Mouse (Mus musculus) stomach, postnatal 0 days (tissue): Measurements from ENCODE around the gene Castor2. TPM values are rescaled to one million over a fixed set of nuclear protein-coding genes. Genes with fewer than 3 reads are reported as not detected.

Source experiments
- ATAC-seq: fragments of 200-750 bp; cut with Nextera tagmentation; 2 replicates; pipeline ENCODE4 v1.8.0; 2017; ENCODE audit not compliant: low FRiP score, low TSS enrichment
- DNase-seq: peaks from one replicate; pipeline ENCODE4 v3.0.0-alpha.2; 2016; ENCODE audit warnings: low spot score
- H3K27ac ChIP-seq: fragments of 300-500 bp; sonication (generic); replicated peaks from 2 replicates; pipeline ENCODE4 v1.5.1; 2014; ENCODE audit warnings: mild to moderate bottlenecking, control low read depth
- H3K27me3 ChIP-seq: fragments of 300-500 bp; sonication (generic); 2 replicates; pipeline ENCODE4 v1.6.1; 2014; ENCODE audit warnings: low read length; ENCODE audit not compliant: control insufficient read depth, insufficient read depth
- H3K36me3 ChIP-seq: fragments of 300-500 bp; sonication (generic); 2 replicates; pipeline ENCODE4 v1.6.1; 2014; ENCODE audit warnings: low read length, mixed read lengths; ENCODE audit not compliant: control insufficient read depth, insufficient read depth
- H3K4me1 ChIP-seq: fragments of 300-500 bp; sonication (generic); replicated peaks from 2 replicates; pipeline ENCODE4 v1.6.1; 2014; ENCODE audit warnings: antibody characterized with exemption; ENCODE audit not compliant: control insufficient read depth, insufficient read depth
- H3K4me2 ChIP-seq: fragments of 300-500 bp; sonication (generic); replicated peaks from 2 replicates; pipeline ENCODE4 v1.6.1; 2014; ENCODE audit warnings: low read depth, mild to moderate bottlenecking, control low read depth, moderate library complexity
- H3K4me3 ChIP-seq: fragments of 300-500 bp; sonication (generic); 2 replicates; pipeline ENCODE4 v1.5.1; 2014; ENCODE audit warnings: low read depth, low read length, control low read depth
- H3K9ac ChIP-seq: fragments of 300-500 bp; sonication (generic); 2 replicates; pipeline ENCODE4 v1.6.1; 2014; ENCODE audit warnings: mild to moderate bottlenecking, low read length, control low read depth, mixed read lengths
- H3K9me3 ChIP-seq: fragments of 300-500 bp; sonication (generic); 2 replicates; pipeline ENCODE4 v1.6.1; 2016; ENCODE audit warnings: low read length; ENCODE audit not compliant: control insufficient read depth
- CTCF ChIP-seq: IDR thresholded peaks from 2 replicates; pipeline ENCODE4 v1.5.1; 2016; ENCODE audit warnings: antibody characterized with exemption, low read depth, mild to moderate bottlenecking, moderate library complexity
- EP300 ChIP-seq: optimal IDR thresholded peaks from 2 replicates; pipeline ENCODE3; 2016; ENCODE audit warnings: antibody characterized with exemption
- WGBS: fragments of 180-500 bp; shearing (Covaris S2); extraction: QIAGEN DNeasy Blood & Tissue Kit; methylation state at CpG from one replicate; pipeline ENCODE4 v1.1.7; 2014; 5-methylcytosine and 5-hydroxymethylcytosine counted together
- polyA plus RNA-seq: library from polyadenylated mRNA; unstranded; fragments of >200 nt; fragmentation: Nextera tagmentation; extraction: Ambion mirVana; gene quantifications from 2 replicates; pipeline ENCODE4 v1.2.1, GENCODE M21; 2015

The Castor2 gene
- polyA plus RNA-seq, 1 experiment from 2014 or later = 3.8 TPM

DNA sequence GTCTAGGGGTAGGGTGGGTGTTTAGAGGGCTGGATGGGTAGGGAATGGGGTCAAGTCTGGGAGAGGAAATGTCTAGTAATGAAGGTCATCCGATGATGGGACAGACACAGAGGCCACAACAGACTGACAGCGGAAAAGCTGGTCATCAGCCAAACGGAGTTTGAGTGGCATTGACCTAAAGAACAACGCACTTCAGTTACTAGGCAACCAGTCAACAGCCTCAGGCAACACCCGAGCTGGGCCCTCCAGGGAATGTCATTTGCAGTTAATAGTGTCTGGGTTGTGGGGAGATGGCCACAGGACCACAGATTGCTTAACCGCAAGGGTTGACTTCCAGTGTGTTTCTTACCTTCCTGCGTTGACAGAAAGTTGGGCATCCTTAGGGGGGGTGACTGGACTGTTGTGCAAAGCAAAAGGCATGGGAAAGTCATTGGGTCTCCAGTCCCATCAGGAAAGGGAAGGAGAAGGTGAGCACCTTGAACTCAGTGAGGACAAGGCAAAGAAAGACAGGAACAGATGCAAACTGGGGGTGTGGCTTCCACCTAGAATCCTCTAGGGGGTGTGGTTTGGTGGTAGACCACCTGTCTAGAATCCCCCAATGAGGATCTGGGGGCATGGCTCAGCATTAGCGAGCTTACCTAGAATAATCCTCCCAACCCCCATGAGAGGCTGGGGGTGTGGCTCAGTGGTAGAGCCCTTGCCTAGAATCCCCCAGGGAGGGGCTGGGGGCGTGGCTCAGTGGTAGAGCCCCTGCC is 21.8 kb downstream of the Castor2 start:
- peak; percentile 26 for DNase-seq
- H3K9ac ChIP-seq = no peak overlapping the region
- H3K36me3 ChIP-seq = no peaks in the 10 kb centered on the region
- H3K27me3 ChIP-seq = no peaks in the 10 kb centered on the region
- H3K27ac ChIP-seq = no peak overlapping the region
- no peaks in the 10 kb centered on the region for H3K9me3 ChIP-seq
- H3K4me1 ChIP-seq = no peaks in the 10 kb centered on the region; the same call in 1 of the 2 replicates
- no peak overlapping the region for H3K4me3 ChIP-seq
- ATAC-seq = no peak
- 65% methylated on average over 8 of the region's 9 CpGs for WGBS
- H3K4me2 ChIP-seq = no peak overlapping the region
- no peak for TF ChIP-seq EP300
- TF ChIP-seq CTCF = no peak

DNA sequence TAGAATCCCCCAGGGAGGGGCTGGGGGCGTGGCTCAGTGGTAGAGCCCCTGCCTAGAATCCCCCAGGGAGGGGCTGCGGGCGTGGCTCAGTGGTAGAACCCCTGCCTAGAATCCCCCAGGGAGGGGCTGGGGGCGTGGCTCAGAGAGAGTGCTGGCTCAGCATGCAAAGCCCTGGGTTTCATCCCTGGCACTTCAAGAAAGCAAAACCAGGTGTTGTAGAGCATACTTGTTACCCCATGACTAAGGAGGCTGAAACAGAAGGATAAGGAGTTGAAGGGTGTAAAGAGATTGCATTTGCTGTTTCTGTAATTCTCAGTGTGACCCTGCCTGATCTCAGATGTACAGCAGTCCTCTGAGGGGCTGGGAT is 22.4 kb downstream of the Castor2 start:
- Histone ChIP-seq H3K27me3 (no peaks in the 10 kb centered on the region), H3K27ac (no peak overlapping the region), H3K9me3 (no peaks in the 10 kb centered on the region), H3K36me3 (no peaks in the 10 kb centered on the region), H3K4me1 (no peaks in the 10 kb centered on the region; the same call in 1 of the 2 replicates), H3K4me2 (no peak overlapping the region), H3K4me3 (no peak overlapping the region), H3K9ac (no peak overlapping the region)
- 70% methylated on average over 4 of the region's 4 CpGs for WGBS
- TF ChIP-seq CTCF (no peak), EP300 (no peak)
- DNase-seq (no peak), ATAC-seq (no peak)

DNA sequence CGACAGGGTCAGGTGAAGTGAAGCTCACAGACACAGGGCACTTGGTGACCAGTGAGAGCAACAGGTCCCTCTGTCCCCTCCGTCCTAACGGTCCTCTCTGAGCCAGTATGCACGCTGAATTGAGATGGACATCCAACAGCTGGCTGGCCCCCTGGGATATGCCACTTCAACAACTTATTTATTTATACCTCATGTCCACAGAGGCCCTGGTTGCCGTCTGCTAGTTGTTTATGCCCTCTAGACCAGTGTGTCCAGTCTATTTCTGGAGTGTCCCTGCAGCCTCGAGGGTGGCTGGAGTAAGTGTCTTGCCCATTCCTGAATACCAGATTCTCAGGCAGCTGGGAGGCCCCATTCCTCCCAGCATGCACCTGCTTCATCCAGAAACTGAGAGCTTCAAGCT is 24.3 kb downstream of the Castor2 start:
- WGBS = 61% methylated on average over 6 of the region's 6 CpGs
- TF ChIP-seq CTCF = no peak
- no peak for TF ChIP-seq EP300
- no peak overlapping the region for H3K4me3 ChIP-seq
- ATAC-seq = no peak
- no peaks in the 10 kb centered on the region for H3K27me3 ChIP-seq
- no peaks in the 10 kb centered on the region for H3K9me3 ChIP-seq
- no peak overlapping the region for H3K4me2 ChIP-seq
- no peak for DNase-seq
- H3K9ac ChIP-seq = no peak overlapping the region
- H3K4me1 ChIP-seq = no peaks in the 10 kb centered on the region; the same call in 1 of the 2 replicates
- H3K27ac ChIP-seq = no peak overlapping the region
- H3K36me3 ChIP-seq = no peaks in the 10 kb centered on the region

DNA sequence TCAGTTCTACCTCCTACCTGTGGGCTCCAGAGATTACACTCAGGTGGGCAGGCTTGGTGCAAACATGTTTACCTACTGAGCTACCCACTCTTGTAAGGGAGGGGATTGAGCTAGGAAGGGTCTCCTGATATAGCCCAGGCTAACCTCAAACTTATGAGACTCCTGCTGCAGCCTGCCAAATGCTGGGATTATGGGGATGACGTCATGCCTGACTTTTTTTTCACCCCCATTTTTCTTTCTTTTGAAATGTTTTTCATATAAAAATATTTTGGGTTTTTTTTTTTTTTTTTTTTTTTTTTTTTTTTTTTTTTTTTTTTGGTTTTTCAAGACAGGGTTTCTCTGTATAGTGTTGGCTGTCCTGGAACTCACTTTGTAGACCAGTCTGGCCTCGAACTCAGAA is 26.7 kb downstream of the Castor2 start:
- TF ChIP-seq CTCF (no peak), EP300 (no peak)
- Histone ChIP-seq H3K9ac (no peak overlapping the region), H3K27ac (no peak overlapping the region), H3K4me1 (no peaks in the 10 kb centered on the region), H3K9me3 (no peaks in the 10 kb centered on the region), H3K4me2 (no peak overlapping the region), H3K36me3 (no peaks in the 10 kb centered on the region), H3K4me3 (no peak overlapping the region), H3K27me3 (no peaks in the 10 kb centered on the region)
- ATAC-seq (no peak), DNase-seq (no peak)
- WGBS = 74% methylated on average over 2 of the region's 2 CpGs

DNA sequence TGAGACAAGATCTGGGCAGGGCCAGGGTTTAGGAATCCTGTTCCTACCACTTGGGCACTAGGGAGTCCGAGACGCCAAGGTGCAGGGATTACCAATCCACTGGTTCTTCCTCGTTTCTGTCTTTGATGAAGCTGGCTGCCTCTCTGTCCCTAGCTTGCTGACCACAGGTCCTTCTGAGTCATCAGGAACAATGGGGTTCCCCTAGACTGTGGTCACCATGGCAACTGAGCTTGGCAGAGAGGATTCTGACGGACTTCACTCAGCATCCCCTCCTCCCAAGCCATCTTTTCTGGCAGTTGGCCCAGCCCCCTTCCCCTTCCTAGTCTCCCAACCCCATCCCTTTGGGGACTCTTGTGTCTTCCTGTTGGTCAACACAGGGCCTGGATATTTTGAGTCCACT is 32.1 kb downstream of the Castor2 start:
- no peak overlapping the region for H3K4me2 ChIP-seq
- H3K9me3 ChIP-seq = no peaks in the 10 kb centered on the region
- no peaks in the 10 kb centered on the region for H3K4me1 ChIP-seq
- H3K4me3 ChIP-seq = no peak overlapping the region
- H3K27me3 ChIP-seq = no peaks in the 10 kb centered on the region
- no peak overlapping the region for H3K9ac ChIP-seq
- TF ChIP-seq CTCF (no peak), EP300 (no peak)
- no peaks in the 10 kb centered on the region for H3K36me3 ChIP-seq
- no peak for DNase-seq
- H3K27ac ChIP-seq = no peak overlapping the region
- WGBS = 33% methylated on average over 4 of the region's 4 CpGs
- no peak for ATAC-seq

DNA sequence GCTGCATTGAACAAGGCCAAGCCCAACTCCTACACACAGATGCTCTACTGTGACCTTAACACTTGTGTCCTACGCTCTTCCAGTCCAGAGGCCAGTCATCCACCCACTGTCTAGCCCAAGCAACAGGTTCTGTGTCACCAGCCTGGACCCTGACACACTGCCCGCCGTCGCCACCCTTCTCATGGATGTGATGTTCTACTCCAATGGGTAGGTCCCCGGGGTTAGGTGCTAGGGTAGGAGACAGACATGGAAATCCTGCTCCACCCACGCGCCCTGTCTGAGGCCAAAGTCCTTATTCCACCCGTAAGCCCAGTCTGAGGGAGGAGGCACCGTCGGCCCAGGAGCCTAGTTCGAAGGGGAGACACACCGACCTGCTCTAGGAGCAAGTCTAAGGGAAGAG is 36.5 kb downstream of the Castor2 start:
- H3K4me2 ChIP-seq = no peak overlapping the region
- no peak overlapping the region for H3K27ac ChIP-seq
- H3K4me3 ChIP-seq = no peak overlapping the region
- H3K9ac ChIP-seq = no peak overlapping the region
- TF ChIP-seq CTCF = no peak
- no peak for TF ChIP-seq EP300
- no peaks in the 10 kb centered on the region for H3K36me3 ChIP-seq
- DNase-seq = no peak
- no peaks in the 10 kb centered on the region for H3K4me1 ChIP-seq
- WGBS = 92% methylated on average over 12 of the region's 12 CpGs
- H3K9me3 ChIP-seq = no peaks in the 10 kb centered on the region
- no peak for ATAC-seq
- no peaks in the 10 kb centered on the region for H3K27me3 ChIP-seq
